ENCODE assay signal across 12 mouse cellular contexts in the genomic region with DNA sequence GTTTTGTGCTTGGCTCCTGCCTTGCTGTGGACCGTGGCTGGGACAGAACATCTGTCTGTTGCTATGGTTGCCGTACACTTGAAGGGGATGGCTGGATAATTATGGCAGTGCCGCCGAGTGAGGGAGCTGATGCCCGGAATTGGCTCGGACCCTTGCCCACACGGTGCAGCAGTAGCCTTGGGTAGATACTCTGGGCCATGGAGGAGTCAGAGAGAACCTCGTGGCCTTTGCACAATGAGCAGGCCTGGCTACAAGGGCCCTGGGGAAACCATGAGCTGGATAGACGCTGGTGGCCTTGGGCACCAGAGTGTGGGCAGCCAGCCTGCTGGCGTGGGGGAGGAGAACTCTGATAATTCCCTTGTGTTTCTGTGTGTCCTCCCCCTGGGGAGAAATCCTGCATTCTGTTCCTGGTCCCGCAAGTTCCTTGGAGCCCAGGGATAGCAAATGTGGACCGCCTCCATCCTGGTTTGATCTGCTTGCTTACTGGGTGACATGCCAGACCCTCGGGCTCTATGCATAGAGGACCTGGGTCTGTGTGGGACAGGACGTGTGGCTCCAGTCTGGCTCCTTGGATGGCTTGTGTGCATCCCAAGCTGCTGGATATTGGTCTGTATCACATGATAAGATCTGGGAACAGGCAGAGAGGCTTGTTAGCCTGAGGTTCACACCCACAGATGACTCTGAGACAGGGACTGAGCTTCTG. TPM values are rescaled to one million over a fixed set of nuclear protein-coding genes. Genes with fewer than 3 reads are reported as not detected.
DNase-seq lines count a peak whose midpoint lies in the region; ATAC-seq and TF ChIP-seq lines count a peak whose summit lies in the region.
"Had no signal": no experiment of that assay in that cellular context is flagged by ENCODE, and none has a peak within 500 bp of the region (broad histone marks: within the 10 kb centered on the region; RNA-seq: fewer than 3 reads in every experiment).

No protein-coding gene starts in this region.

- H3K9me3 ChIP-seq in hindbrain, embryonic 16.5 days (ENCODE audit: control insufficient read depth, low read length): no peaks in the 10 kb centered on the region
- no peaks in the 10 kb centered on the region for H3K9me3 ChIP-seq in intestine, postnatal 0 days (ENCODE audit: control insufficient read depth)
- H3K9me3 ChIP-seq: intestine, embryonic 15.5 days had no signal

- peak; percentile 68 for ATAC-seq in hindbrain, embryonic 16.5 days
- no peak for ATAC-seq in megakaryocyte-erythroid progenitor cell, adult 5-6 weeks (replicated peaks; ENCODE audit: low FRiP score, low TSS enrichment, poor library complexity, severe bottlenecking)
- no peak for ATAC-seq in intestine, postnatal 0 days

- H3K27me3 ChIP-seq in hindbrain, embryonic 16.5 days (replicated peaks; ENCODE audit: control insufficient read depth, insufficient read depth, low read length): no peaks in the 10 kb centered on the region
- no peaks in the 10 kb centered on the region for H3K27me3 ChIP-seq in intestine, postnatal 0 days (replicated peaks; ENCODE audit: control insufficient read depth, insufficient read depth, low read length)
- H3K27me3 ChIP-seq: intestine, embryonic 15.5 days had no signal

- H3K27ac ChIP-seq in hindbrain, embryonic 16.5 days (ENCODE audit: low read depth, low read length): peak overlapping the region; percentile 58; the same call in 1 of the 2 replicates
- H3K27ac ChIP-seq in intestine, postnatal 0 days (ENCODE audit: low read depth, low read length): no peak overlapping the region
- H3K27ac ChIP-seq: intestine, embryonic 15.5 days; stomach, postnatal 0 days had no signal

- peaks cover 24% of the 10 kb centered on the region for H3K4me1 ChIP-seq in hindbrain, embryonic 16.5 days (ENCODE audit: control insufficient read depth, insufficient read depth, low read depth, low read length)
- H3K4me1 ChIP-seq in intestine, postnatal 0 days (replicated peaks; ENCODE audit: control insufficient read depth, insufficient read depth, low read length): peaks cover 8% of the 10 kb centered on the region; the same call in 1 of the 2 replicates

- TF ChIP-seq CTCF in intestine, postnatal 0 days (IDR thresholded peaks at IDR 0.05; ENCODE audit: low read depth): no peak

- no peak overlapping the region for H3K4me3 ChIP-seq in hindbrain, embryonic 16.5 days (ENCODE audit: low read length)
- no peak overlapping the region for H3K4me3 ChIP-seq in intestine, postnatal 0 days (ENCODE audit: low read depth, low read length)
- H3K4me3 ChIP-seq: intestine, embryonic 15.5 days had no signal

- H3K36me3 ChIP-seq in hindbrain, embryonic 16.5 days (ENCODE audit: control insufficient read depth, insufficient read depth, low read length): no peaks in the 10 kb centered on the region
- H3K36me3 ChIP-seq in intestine, postnatal 0 days (ENCODE audit: control insufficient read depth, insufficient read depth): no peaks in the 10 kb centered on the region
- H3K36me3 ChIP-seq: intestine, embryonic 15.5 days had no signal

- peak; percentile 45 for DNase-seq in embryo, embryonic 10 days (ENCODE audit: low spot score)
- no peak for DNase-seq in embryo, embryonic 9.5 days (ENCODE audit: extremely low spot score)
- DNase-seq in ovary, adult 18-20 months (ENCODE audit: low spot score): peak; percentile 84
- no peak for DNase-seq in ovary, postnatal 10 days (ENCODE audit: low spot score)
- DNase-seq in testis, postnatal 14 days (ENCODE audit: low spot score): peak; percentile 82

- H3K9ac ChIP-seq in hindbrain, embryonic 16.5 days (ENCODE audit: low read depth, low read length): no peak overlapping the region; the same call in 1 of the 2 replicates
- no peak overlapping the region for H3K9ac ChIP-seq in intestine, postnatal 0 days (ENCODE audit: low read depth, low read length)
- H3K9ac ChIP-seq: intestine, embryonic 15.5 days; liver, embryonic 14.5 days had no signal

- H3K4me2 ChIP-seq in hindbrain, embryonic 16.5 days (ENCODE audit: low read length): peak overlapping the region; percentile 19; the same call in 1 of the 2 replicates
- H3K4me2 ChIP-seq in intestine, postnatal 0 days (replicated peaks; ENCODE audit: low read depth): no peak overlapping the region
- H3K4me2 ChIP-seq: intestine, embryonic 15.5 days had no signal

- 14% methylated on average over 14 of the region's 14 CpGs for WGBS in hindbrain, embryonic 16.5 days
- WGBS in intestine, postnatal 0 days: 40% methylated on average over 14 of the region's 14 CpGs

RNA-seq across cellular contexts. Expression of gene Nol4l, which starts 18.6 kb away (rescaled TPM):
- polyA plus RNA-seq in hindbrain, embryonic 16.5 days (2015; fragmentation: Nextera tagmentation; extraction: Ambion mirVana): 33.7 and 40.7 TPM in 2 replicates
- total RNA-seq in megakaryocyte-erythroid progenitor cell, adult 5-6 weeks (2014; fragmentation: Nextera tagmentation): 10.4 and 13.8 TPM in 2 replicates
- 4.2 and 13.3 TPM in 2 replicates for total RNA-seq in megakaryocyte-erythroid progenitor cell, adult 5-6 weeks (2017)
- 21.9 and 25.2 TPM in 2 replicates for polyA plus RNA-seq in intestine, postnatal 0 days (2015; fragmentation: Nextera tagmentation; extraction: Ambion mirVana)

RNA-seq across cellular contexts. Expression of gene 4930404H24Rik, which starts 55.8 kb away (rescaled TPM):
- polyA plus RNA-seq in hindbrain, embryonic 16.5 days (2015; fragmentation: Nextera tagmentation; extraction: Ambion mirVana): not detected in 2 replicates
- not detected in 2 replicates for total RNA-seq in megakaryocyte-erythroid progenitor cell, adult 5-6 weeks (2014; fragmentation: Nextera tagmentation)
- total RNA-seq in megakaryocyte-erythroid progenitor cell, adult 5-6 weeks (2017): not detected in 2 replicates
- polyA plus RNA-seq in intestine, postnatal 0 days (2015; fragmentation: Nextera tagmentation; extraction: Ambion mirVana): not detected in 2 replicates
- total RNA-seq: neutrophil, adult 5-6 weeks had no signal
- polyA plus RNA-seq: intestine, embryonic 15.5 days; liver, embryonic 14.5 days; stomach, postnatal 0 days had no signal

Comparison
In these comparisons a context has a peak if more than half of its experiments do, and no peak if none do; other contexts are left out.
1. DNase-seq: peak in embryo, embryonic 10 days (single experiment), ovary, adult 18-20 months (single experiment) and testis, postnatal 14 days (single experiment); none in embryo, embryonic 9.5 days (single experiment) and ovary, postnatal 10 days (single experiment).